Mouse (Mus musculus): ENCODE data around the gene Zranb3. TPM values are rescaled to one million over a fixed set of nuclear protein-coding genes. Genes with fewer than 3 reads are reported as not detected.

The Zranb3 gene
- polyA plus RNA-seq, 1 experiment from 2014 or later, result 1.3 TPM

DNA sequence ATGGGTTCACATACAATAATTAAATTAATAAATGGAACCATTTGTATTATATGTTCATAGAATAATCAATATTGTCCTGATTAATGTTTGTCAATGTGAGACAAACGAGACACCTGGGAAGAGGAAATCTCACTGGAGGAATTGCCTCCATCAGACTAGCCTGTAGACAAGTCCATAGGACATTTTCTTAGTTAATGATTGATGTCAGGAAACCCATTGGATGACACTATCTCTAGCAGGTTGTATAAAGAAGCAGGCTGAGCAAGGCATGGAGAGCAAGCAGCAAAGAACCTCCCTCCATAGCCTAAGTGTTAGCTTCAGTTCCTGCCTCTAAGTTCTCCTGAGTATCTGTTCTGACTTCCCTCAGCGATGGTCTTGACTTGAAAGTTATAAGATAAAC, 169.4 kb downstream of the Zranb3 start:
- DNase-seq, result no peak
- H3K36me3 ChIP-seq (replicated peaks; ENCODE audit: insufficient read depth, low read length), result peaks cover 41% of the 10 kb centered on the region
- 68% methylated on average over 2 of the region's 2 CpGs for WGBS (ENCODE audit: insufficient replicate concordance)

GRCm38 (mm10) chr1:127915802-127916201, 187.0 kb downstream of the Zranb3 start:
- Histone ChIP-seq H3K4me3 (ENCODE audit: low read depth, low read length) (no peak overlapping the region), H3K9ac (replicated peaks) (no peak overlapping the region), H3K4me1 (ENCODE audit: insufficient read depth) (no peaks in the 10 kb centered on the region), H3K36me3 (replicated peaks; ENCODE audit: insufficient read depth, low read length) (peaks cover 34% of the 10 kb centered on the region), H3K27ac (ENCODE audit: low read depth) (no peak overlapping the region), H3K9me3 (ENCODE audit: low read length) (no peaks in the 10 kb centered on the region), H3K4me2 (ENCODE audit: low read depth, low read length) (no peak overlapping the region), H3K27me3 (ENCODE audit: insufficient read depth, low read length) (no peaks in the 10 kb centered on the region)
- ATAC-seq (no peak), DNase-seq (no peak)
- TF ChIP-seq EP300 (IDR thresholded peaks at IDR 0.05; ENCODE audit: low read depth), result no peak
- TF ChIP-seq CTCF (IDR thresholded peaks at IDR 0.05; ENCODE audit: low read depth), result no peak
- WGBS (ENCODE audit: insufficient replicate concordance), result 70% methylated on average over 1 of the region's 1 CpGs

More for the DNA sequence above, 169.4 kb downstream of the Zranb3 start:
- TF ChIP-seq EP300 (IDR thresholded peaks at IDR 0.05; ENCODE audit: low read depth), result no peak
- TF ChIP-seq CTCF (IDR thresholded peaks at IDR 0.05; ENCODE audit: low read depth), result no peak
- Histone ChIP-seq H3K27me3 (ENCODE audit: insufficient read depth, low read length) (no peaks in the 10 kb centered on the region), H3K27ac (ENCODE audit: low read depth) (no peak overlapping the region), H3K4me1 (ENCODE audit: insufficient read depth) (peaks cover 3% of the 10 kb centered on the region; the same call in 1 of the 2 replicates), H3K4me2 (ENCODE audit: low read depth, low read length) (no peak overlapping the region), H3K9ac (replicated peaks) (no peak overlapping the region), H3K4me3 (ENCODE audit: low read depth, low read length) (no peak overlapping the region), H3K9me3 (ENCODE audit: low read length) (no peaks in the 10 kb centered on the region)
- peak; percentile 74 for ATAC-seq

DNA sequence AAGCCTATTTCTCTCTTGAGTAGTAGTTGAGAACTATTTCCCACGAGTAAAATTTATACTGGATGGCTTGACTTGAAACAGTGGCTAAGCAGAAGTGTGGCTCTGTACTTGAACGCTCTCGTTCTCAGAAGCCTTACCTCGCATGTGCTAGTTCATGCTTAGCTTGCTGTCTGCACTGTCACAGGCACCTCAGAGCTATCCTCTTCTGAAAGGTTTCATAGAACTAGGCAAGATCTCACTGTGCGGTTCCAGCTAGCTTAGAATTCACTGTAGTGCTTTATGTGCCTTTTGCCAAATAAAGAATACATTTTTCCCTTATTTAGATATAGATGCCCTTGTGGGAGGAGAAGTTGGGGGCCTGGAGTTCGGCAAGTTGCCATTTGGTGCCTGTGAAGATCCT, 187.5 kb downstream of the Zranb3 start:
- no peaks in the 10 kb centered on the region for H3K27me3 ChIP-seq (ENCODE audit: insufficient read depth, low read length)
- no peak overlapping the region for H3K9ac ChIP-seq (replicated peaks)
- ATAC-seq, result no peak
- no peaks in the 10 kb centered on the region for H3K4me1 ChIP-seq (ENCODE audit: insufficient read depth)
- H3K9me3 ChIP-seq (ENCODE audit: low read length), result no peaks in the 10 kb centered on the region
- 82% methylated on average over 6 of the region's 6 CpGs for WGBS (ENCODE audit: insufficient replicate concordance)
- H3K4me3 ChIP-seq (ENCODE audit: low read depth, low read length), result no peak overlapping the region
- no peak for DNase-seq
- TF ChIP-seq CTCF (IDR thresholded peaks at IDR 0.05; ENCODE audit: low read depth) (no peak), EP300 (IDR thresholded peaks at IDR 0.05; ENCODE audit: low read depth) (no peak)
- H3K36me3 ChIP-seq (replicated peaks; ENCODE audit: insufficient read depth, low read length), result peaks cover 36% of the 10 kb centered on the region
- no peak overlapping the region for H3K27ac ChIP-seq (ENCODE audit: low read depth)
- no peak overlapping the region for H3K4me2 ChIP-seq (ENCODE audit: low read depth, low read length)

DNA sequence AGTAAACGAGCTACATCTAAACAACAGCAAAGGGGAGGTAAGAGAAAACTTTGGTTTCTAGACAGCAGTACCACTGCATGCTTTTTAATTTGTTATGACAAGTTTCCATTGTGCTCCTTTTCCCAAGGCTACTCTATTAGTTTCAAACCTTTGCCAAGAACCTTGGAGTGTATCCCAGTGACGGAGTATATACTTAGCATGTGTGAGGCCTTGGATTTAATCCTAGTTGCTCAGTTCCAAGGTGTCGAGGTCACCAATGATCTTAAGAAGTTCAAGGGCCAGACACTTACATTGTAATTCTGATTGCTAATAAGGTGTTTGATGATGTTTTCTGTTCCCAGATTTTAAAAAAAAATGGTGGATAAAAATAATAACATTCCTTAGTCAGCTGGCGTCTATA, 189.7 kb downstream of the Zranb3 start:
- H3K9me3 ChIP-seq (ENCODE audit: low read length), result no peaks in the 10 kb centered on the region
- no peak overlapping the region for H3K4me3 ChIP-seq (ENCODE audit: low read depth, low read length)
- DNase-seq (no peak), ATAC-seq (no peak)
- peaks cover 27% of the 10 kb centered on the region for H3K36me3 ChIP-seq (replicated peaks; ENCODE audit: insufficient read depth, low read length)
- H3K4me1 ChIP-seq (ENCODE audit: insufficient read depth), result no peaks in the 10 kb centered on the region
- no peaks in the 10 kb centered on the region for H3K27me3 ChIP-seq (ENCODE audit: insufficient read depth, low read length)
- no peak overlapping the region for H3K9ac ChIP-seq (replicated peaks)
- WGBS (ENCODE audit: insufficient replicate concordance), result 82% methylated on average over 4 of the region's 4 CpGs
- TF ChIP-seq EP300 (IDR thresholded peaks at IDR 0.05; ENCODE audit: low read depth), result no peak
- TF ChIP-seq CTCF (IDR thresholded peaks at IDR 0.05; ENCODE audit: low read depth), result no peak
- H3K27ac ChIP-seq (ENCODE audit: low read depth), result no peak overlapping the region
- H3K4me2 ChIP-seq (ENCODE audit: low read depth, low read length), result no peak overlapping the region

- Histone ChIP-seq H3K4me1 (ENCODE audit: insufficient read depth) (no peaks in the 10 kb centered on the region), H3K9me3 (ENCODE audit: low read length) (no peaks in the 10 kb centered on the region), H3K27ac (ENCODE audit: low read depth) (peak overlapping the region; percentile 44; the same call in 1 of the 2 replicates), H3K4me2 (ENCODE audit: low read depth, low read length) (no peak overlapping the region), H3K4me3 (ENCODE audit: low read depth, low read length) (no peak overlapping the region), H3K36me3 (replicated peaks; ENCODE audit: insufficient read depth, low read length) (peaks cover 19% of the 10 kb centered on the region), H3K27me3 (ENCODE audit: insufficient read depth, low read length) (no peaks in the 10 kb centered on the region), H3K9ac (replicated peaks) (no peak overlapping the region)
- ATAC-seq (no peak), DNase-seq (no peak)
- TF ChIP-seq CTCF (IDR thresholded peaks at IDR 0.05; ENCODE audit: low read depth) (no peak), EP300 (IDR thresholded peaks at IDR 0.05; ENCODE audit: low read depth) (no peak)
- WGBS (ENCODE audit: insufficient replicate concordance), result 69% methylated on average over 2 of the region's 2 CpGs
Observed at GRCm38 (mm10) chr1:127904774-127905385, 198.0 kb downstream of the Zranb3 start.

Other genes with a start within 250 kb of the Zranb3 start
- not detected in 2 replicates for gene Map3k19, start 248.0 kb downstream of the Zranb3 start, polyA plus RNA-seq (2015; fragmentation: Nextera tagmentation; extraction: Ambion mirVana)
- 8.3 and 8.9 TPM in 2 replicates for gene Rab3gap1, start 234.3 kb downstream of the Zranb3 start, polyA plus RNA-seq (2015; fragmentation: Nextera tagmentation; extraction: Ambion mirVana)
- 21.7 and 22.6 TPM in 2 replicates for gene R3hdm1, start 254 bp upstream of the Zranb3 start, polyA plus RNA-seq (2015; fragmentation: Nextera tagmentation; extraction: Ambion mirVana)
- gene Ubxn4, start 140.9 kb upstream of the Zranb3 start, polyA plus RNA-seq (2015; fragmentation: Nextera tagmentation; extraction: Ambion mirVana), result 33.1 and 35.1 TPM in 2 replicates
- gene Lct, start 225.3 kb upstream of the Zranb3 start, polyA plus RNA-seq (2015; fragmentation: Nextera tagmentation; extraction: Ambion mirVana), result 0.07 TPM in 1 of 2 replicates, not detected in the other

All from liver, postnatal 0 days (tissue).